15 mouse cellular contexts compared by ENCODE assay signal in genomic region chr1:169763858-169764618, GRCm38 (mm10). TPM values are rescaled to one million over a fixed set of nuclear protein-coding genes. Genes with fewer than 3 reads are reported as not detected.
DNase-seq lines count a peak whose midpoint lies in the region; ATAC-seq and TF ChIP-seq lines count a peak whose summit lies in the region.
"Had no signal": no experiment of that assay in that cellular context is flagged by ENCODE, and none has a peak within 500 bp of the region (broad histone marks: within the 10 kb centered on the region; RNA-seq: fewer than 3 reads in every experiment).

No protein-coding gene starts in this region.

- TF ChIP-seq EP300 in lung, postnatal 0 days (IDR thresholded peaks at IDR 0.05), result no peak

- no peak overlapping the region for H3K4me3 ChIP-seq in forebrain, embryonic 11.5 days (ENCODE audit: low read depth, low read length)
- no peak overlapping the region for H3K4me3 ChIP-seq in forebrain, embryonic 10.5 days
- H3K4me3 ChIP-seq in forebrain, embryonic 13.5 days, result no peak overlapping the region
- H3K4me3 ChIP-seq in midbrain, embryonic 16.5 days (ENCODE audit: low read depth, low read length), result no peak overlapping the region
- no peak overlapping the region for H3K4me3 ChIP-seq in lung, postnatal 0 days (ENCODE audit: low read depth, low read length)
- H3K4me3 ChIP-seq: erythroblast, embryonic 14.5 days; limb, embryonic 13.5 days had no signal

- TF ChIP-seq CTCF in lung, postnatal 0 days (IDR thresholded peaks at IDR 0.05), result no peak

- H3K27ac ChIP-seq in forebrain, embryonic 11.5 days (ENCODE audit: low read depth, low read length), result no peak overlapping the region
- no peak overlapping the region for H3K27ac ChIP-seq in forebrain, embryonic 10.5 days
- peak overlapping the region; percentile 44 for H3K27ac ChIP-seq in forebrain, embryonic 13.5 days
- H3K27ac ChIP-seq in midbrain, embryonic 16.5 days (ENCODE audit: low read length), result peak overlapping the region; percentile 72
- no peak overlapping the region for H3K27ac ChIP-seq in lung, postnatal 0 days (ENCODE audit: low read length)
- H3K27ac ChIP-seq: limb, embryonic 13.5 days had no signal

- H3K9me3 ChIP-seq in forebrain, embryonic 11.5 days (ENCODE audit: control insufficient read depth, low read length), result no peaks in the 10 kb centered on the region
- no peaks in the 10 kb centered on the region for H3K9me3 ChIP-seq in forebrain, embryonic 10.5 days
- H3K9me3 ChIP-seq in forebrain, embryonic 13.5 days (replicated peaks), result no peaks in the 10 kb centered on the region
- no peaks in the 10 kb centered on the region for H3K9me3 ChIP-seq in midbrain, embryonic 16.5 days (replicated peaks; ENCODE audit: control insufficient read depth, low read length, poor library complexity, severe bottlenecking)
- no peaks in the 10 kb centered on the region for H3K9me3 ChIP-seq in lung, postnatal 0 days (ENCODE audit: low read length)
- H3K9me3 ChIP-seq: limb, embryonic 13.5 days had no signal

- H3K4me2 ChIP-seq in forebrain, embryonic 11.5 days (ENCODE audit: low read depth, low read length, severe bottlenecking), result no peak overlapping the region
- H3K4me2 ChIP-seq in forebrain, embryonic 13.5 days, result no peak overlapping the region
- H3K4me2 ChIP-seq in midbrain, embryonic 16.5 days (ENCODE audit: low read length), result no peak overlapping the region
- no peak overlapping the region for H3K4me2 ChIP-seq in lung, postnatal 0 days (replicated peaks; ENCODE audit: low read depth, low read length)
- H3K4me2 ChIP-seq: limb, embryonic 13.5 days had no signal

- H3K36me3 ChIP-seq in forebrain, embryonic 11.5 days (ENCODE audit: control insufficient read depth, insufficient read depth, low read length), result no peaks in the 10 kb centered on the region
- H3K36me3 ChIP-seq in forebrain, embryonic 10.5 days (replicated peaks), result no peaks in the 10 kb centered on the region
- no peaks in the 10 kb centered on the region for H3K36me3 ChIP-seq in forebrain, embryonic 13.5 days (ENCODE audit: poor library complexity, severe bottlenecking)
- H3K36me3 ChIP-seq in midbrain, embryonic 16.5 days (ENCODE audit: control insufficient read depth, insufficient read depth, low read length), result no peaks in the 10 kb centered on the region
- no peaks in the 10 kb centered on the region for H3K36me3 ChIP-seq in lung, postnatal 0 days (ENCODE audit: insufficient read depth, low read length)
- H3K36me3 ChIP-seq: limb, embryonic 13.5 days had no signal

- no peaks in the 10 kb centered on the region for H3K27me3 ChIP-seq in forebrain, embryonic 11.5 days (ENCODE audit: control insufficient read depth, insufficient read depth, low read length)
- no peaks in the 10 kb centered on the region for H3K27me3 ChIP-seq in forebrain, embryonic 10.5 days (ENCODE audit: poor library complexity, severe bottlenecking)
- H3K27me3 ChIP-seq in forebrain, embryonic 13.5 days, result no peaks in the 10 kb centered on the region
- no peaks in the 10 kb centered on the region for H3K27me3 ChIP-seq in midbrain, embryonic 16.5 days (ENCODE audit: control insufficient read depth, insufficient read depth, low read depth, low read length)
- H3K27me3 ChIP-seq in lung, postnatal 0 days (replicated peaks; ENCODE audit: insufficient read depth, low read length), result no peaks in the 10 kb centered on the region
- H3K27me3 ChIP-seq: limb, embryonic 13.5 days had no signal

- WGBS in forebrain, embryonic 11.5 days, result 82% methylated on average over 9 of the region's 9 CpGs
- WGBS in forebrain, embryonic 10.5 days, result 89% methylated on average over 9 of the region's 9 CpGs
- WGBS in forebrain, embryonic 13.5 days, result 51% methylated on average over 9 of the region's 9 CpGs
- 44% methylated on average over 9 of the region's 9 CpGs for WGBS in midbrain, embryonic 16.5 days
- 90% methylated on average over 9 of the region's 9 CpGs for WGBS in lung, postnatal 0 days

- H3K9ac ChIP-seq in forebrain, embryonic 11.5 days (ENCODE audit: low read length), result no peak overlapping the region
- no peak overlapping the region for H3K9ac ChIP-seq in forebrain, embryonic 13.5 days
- H3K9ac ChIP-seq in midbrain, embryonic 16.5 days (ENCODE audit: low read depth, low read length), result no peak overlapping the region
- no peak overlapping the region for H3K9ac ChIP-seq in lung, postnatal 0 days (replicated peaks; ENCODE audit: low read depth)
- H3K9ac ChIP-seq: limb, embryonic 13.5 days had no signal

- no peak for DNase-seq in forebrain, embryonic 11.5 days (ENCODE audit: low spot score)
- DNase-seq in forebrain, embryonic 10.5 days (ENCODE audit: extremely low spot score, low spot score), result no peak
- peak; percentile 64 to 85 for DNase-seq in layer of hippocampus, adult 18-20 months (ENCODE audit: low spot score in 2 of 2)
- no peak for DNase-seq in lung, postnatal 0 days (ENCODE audit: low spot score)
- no peak for DNase-seq in urinary bladder, adult 2 months (ENCODE audit: low spot score)
- DNase-seq: adrenal gland, postnatal 10 days; cerebellum, adult 9-11 months; gastrocnemius, postnatal 36 days; heart, postnatal 14 days; lung, postnatal 4 days had no signal

- ATAC-seq in forebrain, embryonic 11.5 days (replicated peaks; ENCODE audit: low FRiP score), result peak; percentile 66
- ATAC-seq in forebrain, embryonic 13.5 days, result peak; percentile 86
- peak; percentile 90 for ATAC-seq in midbrain, embryonic 16.5 days
- no peak for ATAC-seq in inflammation-experienced regulatory T-cells, adult 6 months
- no peak for ATAC-seq in lung, postnatal 0 days

- no peaks in the 10 kb centered on the region for H3K4me1 ChIP-seq in forebrain, embryonic 11.5 days (replicated peaks; ENCODE audit: control insufficient read depth, insufficient read depth, low read length)
- 0 out of 2 replicates have a peak, but pooled peaks cover 6% of the 10 kb centered on the region for H3K4me1 ChIP-seq in forebrain, embryonic 10.5 days
- H3K4me1 ChIP-seq in forebrain, embryonic 13.5 days, result peaks cover 13% of the 10 kb centered on the region
- H3K4me1 ChIP-seq in midbrain, embryonic 16.5 days (ENCODE audit: control insufficient read depth, insufficient read depth, low read length), result peaks cover 10% of the 10 kb centered on the region
- no peaks in the 10 kb centered on the region for H3K4me1 ChIP-seq in lung, postnatal 0 days (ENCODE audit: insufficient read depth, low read depth, low read length)
- H3K4me1 ChIP-seq: limb, embryonic 13.5 days had no signal

RNA-seq across cellular contexts. Expression of gene Rgs4, which starts 16.6 kb away (rescaled TPM):
- 6.6 and 8.7 TPM in 2 replicates for polyA plus RNA-seq in forebrain, embryonic 11.5 days (2014; fragmentation: Nextera tagmentation; extraction: Ambion mirVana)
- polyA plus RNA-seq in forebrain, embryonic 10.5 days (2016; fragmentation: Nextera tagmentation; extraction: Ambion mirVana), result 1.7 and 2.8 TPM in 2 replicates
- polyA plus RNA-seq in forebrain, embryonic 13.5 days (2015; fragmentation: Nextera tagmentation; extraction: Ambion mirVana), result 18.2 and 29.7 TPM in 2 replicates
- 100 to 1,000 TPM; 125 TPM for total RNA-seq in layer of hippocampus, adult 18-20 months (2021)
- 53.6 and 66.9 TPM in 2 replicates for polyA plus RNA-seq in midbrain, embryonic 16.5 days (2015; fragmentation: Nextera tagmentation; extraction: Ambion mirVana)
- not detected for polyA plus RNA-seq in inflammation-experienced regulatory T-cells, adult 6 months (2017; shearing (Covaris generic))
- 15.0 and 16.3 TPM in 2 replicates for polyA plus RNA-seq in lung, postnatal 0 days (2015; fragmentation: Nextera tagmentation; extraction: Ambion mirVana)
- 8.8 and 11.2 TPM in 2 replicates for polyA plus RNA-seq in urinary bladder, adult 2 months (2012; rRNA removed)
- polyA plus RNA-seq: erythroblast, embryonic 14.5 days had no signal

Comparison
In these comparisons a context has a peak if more than half of its experiments do, and no peak if none do; other contexts are left out.
1. H3K27ac ChIP-seq: peak in forebrain, embryonic 13.5 days (single experiment) and midbrain, embryonic 16.5 days (single experiment); none in forebrain, embryonic 11.5 days (single experiment), forebrain, embryonic 10.5 days (single experiment) and lung, postnatal 0 days (single experiment).
2. ATAC-seq: peak in forebrain, embryonic 11.5 days (single experiment), forebrain, embryonic 13.5 days (single experiment) and midbrain, embryonic 16.5 days (single experiment); none in inflammation-experienced regulatory T-cells, adult 6 months (single experiment) and lung, postnatal 0 days (single experiment).
3. DNase-seq: peak in layer of hippocampus, adult 18-20 months (2 of 2); none in forebrain, embryonic 11.5 days (single experiment), forebrain, embryonic 10.5 days (single experiment), lung, postnatal 0 days (single experiment) and urinary bladder, adult 2 months (single experiment).